In the genomic region with DNA sequence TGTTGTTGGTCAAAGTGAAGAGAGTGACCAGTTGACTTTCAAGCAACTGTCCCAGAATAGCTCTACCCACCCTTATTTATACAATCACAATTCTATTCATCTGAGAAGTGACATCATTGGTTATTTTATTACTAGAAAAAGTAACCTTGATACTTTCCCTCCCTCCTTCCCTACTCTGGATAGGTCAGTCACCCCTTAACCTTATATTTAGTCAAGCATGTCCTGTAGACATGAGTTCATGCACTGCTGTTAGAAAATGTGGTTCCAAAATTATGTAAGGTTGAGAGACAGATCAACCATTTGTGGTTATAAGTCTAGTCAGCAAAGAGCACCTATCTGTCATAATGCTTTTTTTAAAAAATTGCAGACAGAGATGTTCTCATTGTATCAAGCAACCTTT, we compare ENCODE assay signal across 16 mouse cellular contexts.
"Had no signal": no experiment of that assay in that cellular context is flagged by ENCODE, and none has a peak within 500 bp of the region (broad histone marks: within the 10 kb centered on the region; RNA-seq: fewer than 3 reads in every experiment).

No protein-coding gene starts in this region.

- H3K27ac ChIP-seq: neural tube, embryonic 13.5 days; neural tube, embryonic 15.5 days; stomach, embryonic 15.5 days; stomach, postnatal 0 days had no signal

- H3K9ac ChIP-seq: neural tube, embryonic 13.5 days; neural tube, embryonic 15.5 days; stomach, embryonic 15.5 days had no signal

- H3K27me3 ChIP-seq: neural tube, embryonic 13.5 days; neural tube, embryonic 15.5 days; stomach, embryonic 15.5 days had no signal

- H3K4me1 ChIP-seq: neural tube, embryonic 13.5 days; neural tube, embryonic 15.5 days; stomach, embryonic 15.5 days had no signal

- H3K4me3 ChIP-seq: neural tube, embryonic 13.5 days; neural tube, embryonic 15.5 days; stomach, embryonic 15.5 days had no signal

- H3K36me3 ChIP-seq: neural tube, embryonic 13.5 days; neural tube, embryonic 15.5 days; stomach, embryonic 15.5 days had no signal

- DNase-seq: retina, postnatal 1 day; right cerebral cortex, adult 18-20 months; right cerebral cortex, postnatal 14 days; right cerebral cortex, postnatal 25 days; right cerebral cortex, postnatal 4 days; spleen, adult 18-20 months; thymus, adult 18-20 months; thymus, adult 2 months; thymus, postnatal 14 days; thymus, postnatal 25 days; thymus, postnatal 36 days; thymus, postnatal 4 days had no signal

- H3K4me2 ChIP-seq: neural tube, embryonic 13.5 days; neural tube, embryonic 15.5 days; stomach, embryonic 15.5 days had no signal

- H3K9me3 ChIP-seq: neural tube, embryonic 13.5 days; neural tube, embryonic 15.5 days; stomach, embryonic 15.5 days had no signal
